Mouse (Mus musculus): ENCODE measurements around the gene Gm20481.

DNA sequence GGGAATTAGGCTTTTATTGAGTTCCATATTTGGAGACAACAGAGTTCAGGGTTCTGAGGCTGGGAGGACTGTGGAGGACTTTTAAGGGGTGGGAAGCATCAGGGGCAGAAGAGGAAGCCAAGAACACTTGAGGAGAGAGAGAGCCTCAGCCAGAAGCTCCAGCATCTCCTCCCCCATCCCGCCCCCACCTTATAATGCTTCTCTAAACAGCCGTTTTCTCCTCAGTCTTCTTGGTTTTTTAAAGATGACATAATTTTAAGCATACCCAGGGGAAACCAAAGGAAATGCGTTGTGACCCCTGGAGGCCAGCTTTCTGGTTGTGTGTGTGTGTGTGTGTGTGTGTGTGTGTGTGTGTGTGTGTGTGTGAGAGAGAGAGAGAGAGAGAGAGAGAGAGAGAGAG lies 7.6 kb upstream of the Gm20481 start:
- TF ChIP-seq CTCF (IDR thresholded peaks at IDR 0.05; ENCODE audit: extremely low read depth, insufficient read length, insufficient replicate concordance, low read depth, low read length) (no peak), POLR2A (IDR thresholded peaks at IDR 0.05; ENCODE audit: low read depth, low read length) (no peak)

Data from small intestine, adult 2 months (tissue).